Mouse (Mus musculus) heart, embryonic 10.5 days (tissue): ENCODE data around the gene Gm10277. TPM values are rescaled to one million over a fixed set of nuclear protein-coding genes. Genes with fewer than 3 reads are reported as not detected.

Experiments
- DNase-seq: peaks from one replicate; pipeline ENCODE4 v3.0.0-alpha.2; 2017; ENCODE audit warnings: low spot score
- H3K27ac ChIP-seq: fragments of 300-500 bp; sonication (generic); 2 replicates; pipeline ENCODE4 v1.5.1; 2016; ENCODE audit warnings: mild to moderate bottlenecking
- H3K27me3 ChIP-seq: fragments of 300-500 bp; sonication (generic); 2 replicates; pipeline ENCODE4 v1.6.1; 2016; ENCODE audit warnings: mild to moderate bottlenecking; ENCODE audit not compliant: poor library complexity, insufficient read depth, severe bottlenecking
- H3K36me3 ChIP-seq: fragments of 300-500 bp; sonication (generic); 2 replicates; pipeline ENCODE4 v1.6.1; 2016; ENCODE audit warnings: mild to moderate bottlenecking, moderate library complexity
- H3K4me1 ChIP-seq: fragments of 300-500 bp; sonication (generic); 2 replicates; pipeline ENCODE4 v1.6.1; 2016; ENCODE audit warnings: mild to moderate bottlenecking
- H3K4me3 ChIP-seq: fragments of 300-500 bp; sonication (generic); 2 replicates; pipeline ENCODE4 v1.5.1; 2016; ENCODE audit warnings: mild to moderate bottlenecking, moderate library complexity
- H3K9me3 ChIP-seq: fragments of 300-500 bp; sonication (generic); 2 replicates; pipeline ENCODE4 v1.6.1; 2016; ENCODE audit warnings: mild to moderate bottlenecking, moderate library complexity
- WGBS: fragments of 180-500 bp; shearing (Covaris S2); methylation state at CpG from one replicate; pipeline ENCODE4 v1.1.7; 2016; 5-methylcytosine and 5-hydroxymethylcytosine counted together
- polyA plus RNA-seq: library from polyadenylated mRNA; unstranded; fragments of >200 nt; fragmentation: Nextera tagmentation; extraction: Ambion mirVana; gene quantifications from 2 replicates; pipeline ENCODE4 v1.2.1, GENCODE M21; 2016

Gene Gm10277
- polyA plus RNA-seq, 1 experiment from 2014 or later = 1.6 TPM

- Histone ChIP-seq H3K27me3 (no peaks in the 10 kb centered on the region), H3K27ac (0 out of 2 replicates have a peak overlapping the region, but pooled peaks have one; percentile 30), H3K36me3 (peaks cover 88% of the 10 kb centered on the region), H3K9me3 (no peaks in the 10 kb centered on the region), H3K4me3 (no peak overlapping the region), H3K4me1 (peaks cover 22% of the 10 kb centered on the region)
- 26% methylated on average over 3 of the region's 3 CpGs for WGBS
- DNase-seq = peak; percentile 86
These were observed 28.5 kb upstream of the Gm10277 start for GRCm38 (mm10) chr11:77816003-77816402.

DNA sequence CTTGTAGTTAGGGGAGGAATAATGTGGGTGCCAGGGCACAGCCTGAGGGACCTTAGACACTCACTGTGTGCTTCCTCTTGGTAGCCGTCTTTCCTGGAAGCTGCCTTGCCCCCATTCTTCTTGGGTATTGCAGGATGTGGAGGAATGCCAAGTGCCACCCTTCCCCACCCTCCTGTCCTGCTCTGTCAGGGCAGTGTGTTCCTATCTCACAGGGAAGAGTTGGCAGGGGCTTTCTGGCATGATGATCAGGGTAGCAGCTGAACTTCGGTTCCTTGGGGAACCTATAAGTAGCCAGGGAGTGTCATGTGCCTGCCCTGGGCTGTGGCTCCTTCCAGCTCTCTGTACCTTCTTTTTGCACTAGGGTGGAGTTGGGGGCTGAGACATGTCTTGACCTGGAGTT, 26.4 kb upstream of the Gm10277 start:
- 73% methylated on average over 2 of the region's 2 CpGs for WGBS
- no peak for DNase-seq
- Histone ChIP-seq H3K4me3 (no peak overlapping the region), H3K9me3 (no peaks in the 10 kb centered on the region), H3K27ac (no peak overlapping the region), H3K4me1 (peaks cover 40% of the 10 kb centered on the region), H3K36me3 (peaks cover 87% of the 10 kb centered on the region), H3K27me3 (no peaks in the 10 kb centered on the region)

GRCm38 (mm10) chr11:77810018-77810417, 22.5 kb upstream of the Gm10277 start:
- Histone ChIP-seq H3K4me3 (no peak overlapping the region), H3K9me3 (no peaks in the 10 kb centered on the region), H3K27ac (peak overlapping the region; percentile 31; the same call in 1 of the 2 replicates), H3K4me1 (peaks cover 68% of the 10 kb centered on the region), H3K27me3 (no peaks in the 10 kb centered on the region), H3K36me3 (peaks cover 66% of the 10 kb centered on the region)
- 54% methylated on average over 6 of the region's 6 CpGs for WGBS
- no peak for DNase-seq

- H3K27me3 ChIP-seq = no peaks in the 10 kb centered on the region
- WGBS = 70% methylated on average over 4 of the region's 4 CpGs
- no peaks in the 10 kb centered on the region for H3K9me3 ChIP-seq
- H3K4me1 ChIP-seq = peaks cover 68% of the 10 kb centered on the region
- peaks cover 60% of the 10 kb centered on the region for H3K36me3 ChIP-seq
- peak overlapping the region; percentile 31; the same call in 1 of the 2 replicates for H3K27ac ChIP-seq
- H3K4me3 ChIP-seq = no peak overlapping the region
- no peak for DNase-seq
These were observed 21.7 kb upstream of the Gm10277 start for GRCm38 (mm10) chr11:77809215-77809614.

DNA sequence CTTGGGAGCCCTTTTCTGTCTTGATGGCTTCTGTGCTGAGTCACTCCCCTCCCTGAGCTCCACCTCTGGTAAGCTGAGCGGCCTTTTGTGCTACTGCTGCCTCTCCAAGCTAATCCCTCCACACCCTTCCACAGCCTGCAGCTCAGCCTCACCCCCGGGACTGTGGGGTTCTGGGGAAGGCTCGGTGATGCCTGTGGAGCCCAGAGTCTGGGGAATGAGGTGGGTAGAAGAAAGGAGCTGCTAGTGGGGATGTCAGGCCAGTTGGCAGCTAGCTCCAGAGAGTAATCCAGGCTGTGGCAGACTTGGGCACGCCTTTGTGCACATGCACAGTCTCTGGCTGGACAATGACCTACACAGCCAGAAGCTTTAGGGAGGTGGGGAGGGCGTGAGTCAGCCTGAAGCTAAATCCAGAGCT, 20.5 kb upstream of the Gm10277 start:
- no peaks in the 10 kb centered on the region for H3K9me3 ChIP-seq
- H3K4me3 ChIP-seq = peak overlapping the region; percentile 5; the same call in 1 of the 2 replicates
- DNase-seq = no peak
- H3K27me3 ChIP-seq = no peaks in the 10 kb centered on the region
- H3K36me3 ChIP-seq = peaks cover 56% of the 10 kb centered on the region
- peaks cover 71% of the 10 kb centered on the region for H3K4me1 ChIP-seq
- WGBS = 38% methylated on average over 5 of the region's 5 CpGs
- peak overlapping the region; percentile 63 for H3K27ac ChIP-seq

- Histone ChIP-seq H3K4me1 (peaks cover 83% of the 10 kb centered on the region), H3K4me3 (no peak overlapping the region), H3K27me3 (no peaks in the 10 kb centered on the region), H3K9me3 (no peaks in the 10 kb centered on the region), H3K36me3 (peaks cover 45% of the 10 kb centered on the region), H3K27ac (no peak overlapping the region; the same call in 1 of the 2 replicates)
- DNase-seq = no peak
- WGBS = 70% methylated on average over 6 of the region's 6 CpGs
These were observed 19.3 kb upstream of the Gm10277 start for GRCm38 (mm10) chr11:77806855-77807254.

DNA sequence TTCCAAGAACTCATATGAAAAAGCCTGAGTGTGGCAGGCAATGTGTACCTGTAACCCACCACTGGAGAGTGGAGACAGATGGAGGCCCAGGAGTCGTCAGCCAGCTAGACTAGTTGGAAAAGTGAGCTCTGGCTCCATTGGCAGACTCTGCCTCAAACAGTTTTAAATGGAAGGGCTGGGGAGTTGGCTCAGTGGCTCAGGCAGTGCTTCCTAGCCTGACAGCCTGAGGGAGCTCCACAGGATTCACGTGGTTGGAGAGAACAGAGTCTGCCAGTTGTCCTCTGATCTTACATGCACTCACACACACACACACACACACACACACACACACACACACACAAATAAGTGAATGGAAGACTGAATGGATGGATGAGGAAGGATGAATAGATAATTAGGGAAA, 18.7 kb upstream of the Gm10277 start:
- H3K27me3 ChIP-seq = no peaks in the 10 kb centered on the region
- H3K27ac ChIP-seq = no peak overlapping the region
- DNase-seq = no peak
- peaks cover 39% of the 10 kb centered on the region for H3K36me3 ChIP-seq
- H3K4me1 ChIP-seq = peaks cover 89% of the 10 kb centered on the region
- 18% methylated on average over 2 of the region's 2 CpGs for WGBS
- no peak overlapping the region; the same call in 1 of the 2 replicates for H3K4me3 ChIP-seq
- no peaks in the 10 kb centered on the region for H3K9me3 ChIP-seq

- Histone ChIP-seq H3K27me3 (no peaks in the 10 kb centered on the region), H3K4me1 (peaks cover 78% of the 10 kb centered on the region), H3K9me3 (no peaks in the 10 kb centered on the region), H3K4me3 (peak overlapping the region; percentile 67), H3K27ac (peak overlapping the region; percentile 91), H3K36me3 (peaks cover 7% of the 10 kb centered on the region; the same call in 1 of the 2 replicates)
- 38% methylated on average over 9 of the region's 9 CpGs for WGBS
- DNase-seq = no peak
These were observed 14.9 kb upstream of the Gm10277 start for GRCm38 (mm10) chr11:77802341-77802865.

DNA sequence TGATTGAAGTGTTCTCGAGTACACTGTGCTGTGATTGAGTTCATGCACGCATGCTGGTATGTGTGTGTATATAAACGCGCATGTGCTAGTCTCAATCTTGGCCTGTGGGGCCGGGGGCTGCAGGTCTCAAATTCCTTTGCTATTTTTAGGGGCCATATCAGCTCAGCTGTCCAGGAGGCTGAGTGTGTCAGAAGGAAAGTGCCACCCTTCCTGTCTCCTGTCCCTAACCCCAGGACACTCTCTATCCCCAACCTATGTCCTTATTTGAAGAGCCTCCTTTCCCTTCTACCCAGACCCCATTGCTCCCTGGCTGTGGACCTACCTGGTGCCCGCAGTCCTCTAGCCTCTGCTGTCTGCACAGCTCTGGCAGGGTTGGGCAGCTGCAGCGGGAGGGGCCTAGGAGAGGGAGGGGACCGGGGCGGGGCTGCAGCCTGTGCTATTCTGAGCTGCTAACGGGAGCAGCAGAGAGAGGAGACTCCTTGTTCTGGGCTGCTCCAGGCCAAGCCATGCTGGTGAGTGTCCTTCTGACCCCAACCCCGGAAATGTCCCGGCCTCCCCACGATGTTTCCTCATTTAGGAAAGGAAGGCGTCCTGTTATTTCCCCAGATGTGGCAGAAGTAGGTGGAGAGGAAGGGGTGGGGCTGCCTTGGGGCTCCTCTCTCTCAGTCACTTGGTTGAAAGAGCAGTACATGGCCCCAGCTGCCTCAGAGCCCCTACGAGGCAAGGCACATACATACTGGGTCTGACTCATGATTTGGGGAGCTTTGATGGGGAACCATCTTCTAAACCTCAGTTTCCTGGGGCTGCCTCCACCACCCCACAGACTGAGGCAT, 13.5 kb upstream of the Gm10277 start:
- H3K4me1 ChIP-seq = peaks cover 65% of the 10 kb centered on the region
- no peaks in the 10 kb centered on the region for H3K9me3 ChIP-seq
- peak overlapping the region; percentile 91 for H3K27ac ChIP-seq
- H3K27me3 ChIP-seq = no peaks in the 10 kb centered on the region
- WGBS = 8% methylated on average over 15 of the region's 15 CpGs
- peak overlapping the region; percentile 67 for H3K4me3 ChIP-seq
- DNase-seq = peak; percentile 95
- peaks cover 7% of the 10 kb centered on the region; the same call in 1 of the 2 replicates for H3K36me3 ChIP-seq

- H3K27ac ChIP-seq = peak overlapping the region; percentile 91
- H3K4me3 ChIP-seq = peak overlapping the region; percentile 67
- 38% methylated on average over 9 of the region's 9 CpGs for WGBS
- peaks cover 7% of the 10 kb centered on the region; the same call in 1 of the 2 replicates for H3K36me3 ChIP-seq
- no peaks in the 10 kb centered on the region for H3K27me3 ChIP-seq
- peaks cover 61% of the 10 kb centered on the region for H3K4me1 ChIP-seq
- DNase-seq = no peak
- no peaks in the 10 kb centered on the region for H3K9me3 ChIP-seq
These were observed 12.9 kb upstream of the Gm10277 start for GRCm38 (mm10) chr11:77800491-77800868.

DNA sequence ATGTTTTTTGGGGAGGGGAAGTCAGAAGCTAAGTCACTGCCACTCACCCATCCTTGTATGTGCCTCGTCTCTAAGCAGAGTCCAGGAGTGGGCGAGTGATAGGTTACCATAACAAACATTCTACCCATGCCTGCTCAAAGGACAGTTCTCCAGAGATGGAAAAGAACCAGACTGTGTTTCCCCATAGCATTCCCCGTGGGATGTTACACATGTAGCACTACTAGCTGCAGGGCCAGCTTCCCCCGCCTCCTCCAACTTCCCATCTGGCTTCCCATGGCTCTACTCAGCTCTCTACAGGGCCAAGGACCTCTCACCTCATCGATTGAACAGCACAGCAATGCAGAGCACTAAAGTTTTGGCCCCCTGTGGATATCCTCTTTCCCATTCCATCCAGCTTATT, 7.7 kb upstream of the Gm10277 start:
- WGBS = 66% methylated on average over 5 of the region's 5 CpGs
- no peaks in the 10 kb centered on the region for H3K9me3 ChIP-seq
- no peaks in the 10 kb centered on the region; the same call in 1 of the 2 replicates for H3K36me3 ChIP-seq
- H3K27ac ChIP-seq = no peak overlapping the region
- peaks cover 46% of the 10 kb centered on the region for H3K4me1 ChIP-seq
- no peak overlapping the region for H3K4me3 ChIP-seq
- DNase-seq = no peak
- no peaks in the 10 kb centered on the region for H3K27me3 ChIP-seq

- peak overlapping the region; percentile 59 for H3K4me3 ChIP-seq
- 4% methylated on average over 19 of the region's 19 CpGs for WGBS
- H3K27me3 ChIP-seq = no peaks in the 10 kb centered on the region
- H3K4me1 ChIP-seq = peaks cover 46% of the 10 kb centered on the region
- H3K9me3 ChIP-seq = no peaks in the 10 kb centered on the region
- peak overlapping the region; percentile 92 for H3K27ac ChIP-seq
- H3K36me3 ChIP-seq = no peaks in the 10 kb centered on the region
- peak; percentile 98 for DNase-seq
These were observed 5.8 kb upstream of the Gm10277 start for GRCm38 (mm10) chr11:77793238-77793930.

DNA sequence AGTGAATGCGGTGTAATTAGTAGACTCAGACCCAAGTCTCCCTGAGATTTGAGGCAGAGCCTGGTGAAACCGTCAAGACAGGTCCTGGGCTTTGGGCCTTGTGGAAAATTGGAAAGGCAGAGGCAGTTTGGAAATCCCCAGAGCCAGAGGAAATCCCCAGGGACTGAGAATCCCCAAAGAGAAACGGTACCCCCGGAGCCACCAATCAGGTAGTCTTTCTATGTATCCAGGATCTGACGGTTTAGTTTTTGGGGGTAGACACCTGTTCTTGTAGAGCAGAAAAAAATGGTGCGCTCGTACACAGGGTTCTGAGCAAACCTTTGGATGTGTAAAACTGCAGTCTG, 5.0 kb upstream of the Gm10277 start:
- no peak overlapping the region; the same call in 1 of the 2 replicates for H3K4me3 ChIP-seq
- no peak for DNase-seq
- no peaks in the 10 kb centered on the region for H3K36me3 ChIP-seq
- H3K27me3 ChIP-seq = no peaks in the 10 kb centered on the region
- peak overlapping the region; percentile 92 for H3K27ac ChIP-seq
- H3K4me1 ChIP-seq = peaks cover 48% of the 10 kb centered on the region
- H3K9me3 ChIP-seq = no peaks in the 10 kb centered on the region
- 69% methylated on average over 7 of the region's 7 CpGs for WGBS
